Mouse (Mus musculus) bone marrow macrophage, adult 2 months (primary cell): ENCODE measurements around the gene Ablim1.

Source experiments
- CTCF ChIP-seq: IDR thresholded peaks from 2 replicates; pipeline ENCODE4 v1.5.1; 2012; ENCODE audit warnings: low read depth, mild to moderate bottlenecking, low read length, moderate library complexity
- POLR2A ChIP-seq: IDR thresholded peaks from 2 replicates; pipeline ENCODE4 v1.6.1; 2012; ENCODE audit warnings: mild to moderate bottlenecking, low read depth, low read length, borderline replicate concordance

DNA sequence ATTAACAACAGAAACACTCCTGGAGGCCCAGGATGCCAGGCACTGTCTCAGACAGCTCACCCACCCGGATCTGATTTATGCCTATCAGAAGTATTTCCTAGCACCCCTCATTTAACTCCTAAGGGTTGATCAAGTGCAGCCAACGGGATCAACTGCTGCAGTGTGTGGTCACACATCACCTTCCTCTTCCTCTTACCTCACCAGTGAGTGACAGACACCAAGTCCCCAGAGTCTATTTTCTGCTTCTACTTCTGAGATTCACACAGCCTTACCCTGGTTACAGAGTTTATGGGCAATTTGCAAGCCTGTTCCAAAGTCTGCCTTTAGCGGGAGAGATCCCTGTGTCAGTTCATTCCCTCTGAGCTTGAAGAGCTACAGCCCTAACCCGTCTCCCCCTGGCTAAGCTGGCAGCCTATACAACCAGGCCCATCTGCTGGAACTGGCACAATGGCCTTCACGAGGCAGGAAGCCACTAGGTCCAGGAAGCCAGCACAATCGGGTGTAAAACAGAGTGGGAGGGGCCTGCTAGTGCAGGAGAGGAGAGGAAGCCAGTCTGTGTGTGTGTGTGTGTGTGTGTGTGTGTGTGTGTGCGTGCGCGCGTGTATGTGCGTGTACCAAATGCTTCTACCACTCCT is 191.1 kb downstream of the Ablim1 start:
- TF ChIP-seq CTCF, result no peak
- TF ChIP-seq POLR2A, result no peak
